Mouse (Mus musculus): Measurements from ENCODE around the gene Calm5. TPM values are rescaled to one million over a fixed set of nuclear protein-coding genes. Genes with fewer than 3 reads are reported as not detected.

The Calm5 gene
- polyA plus RNA-seq, 1 experiment from 2014 or later: not detected

- Histone ChIP-seq H3K27me3 (ENCODE audit: insufficient read depth, low read length) (no peaks in the 10 kb centered on the region), H3K36me3 (ENCODE audit: insufficient read depth) (no peaks in the 10 kb centered on the region), H3K27ac (ENCODE audit: low read depth) (no peak overlapping the region), H3K9me3 (ENCODE audit: low read depth, low read length) (no peaks in the 10 kb centered on the region), H3K4me3 (ENCODE audit: low read depth, low read length) (no peak overlapping the region), H3K4me1 (ENCODE audit: insufficient read depth) (no peaks in the 10 kb centered on the region), H3K9ac (no peak overlapping the region), H3K4me2 (no peak overlapping the region)
- ATAC-seq (ENCODE audit: insufficient read depth): no peak
- WGBS: 70% methylated on average over 1 of the region's 1 CpGs
- no peak for TF ChIP-seq CTCF (IDR thresholded peaks at IDR 0.05; ENCODE audit: low read depth)
- DNase-seq: no peak
Measured at GRCm38 (mm10) chr13:3850330-3850729, 3.6 kb upstream of the Calm5 start.

GRCm38 (mm10) chr13:3854856-3855255 lies 883 bp downstream of the Calm5 start:
- H3K27ac ChIP-seq (ENCODE audit: low read depth): no peak overlapping the region
- TF ChIP-seq CTCF (IDR thresholded peaks at IDR 0.05; ENCODE audit: low read depth): no peak
- H3K4me1 ChIP-seq (ENCODE audit: insufficient read depth): no peaks in the 10 kb centered on the region
- H3K27me3 ChIP-seq (ENCODE audit: insufficient read depth, low read length): no peaks in the 10 kb centered on the region
- no peaks in the 10 kb centered on the region for H3K9me3 ChIP-seq (ENCODE audit: low read depth, low read length)
- ATAC-seq (ENCODE audit: insufficient read depth) (no peak), DNase-seq (no peak)
- WGBS: 86% methylated on average over 2 of the region's 2 CpGs
- H3K4me3 ChIP-seq (ENCODE audit: low read depth, low read length): no peak overlapping the region
- H3K4me2 ChIP-seq: no peak overlapping the region
- no peaks in the 10 kb centered on the region for H3K36me3 ChIP-seq (ENCODE audit: insufficient read depth)
- no peak overlapping the region for H3K9ac ChIP-seq

GRCm38 (mm10) chr13:3856252-3856651 lies 2.3 kb downstream of the Calm5 start:
- no peaks in the 10 kb centered on the region for H3K4me1 ChIP-seq (ENCODE audit: insufficient read depth)
- no peak overlapping the region for H3K4me3 ChIP-seq (ENCODE audit: low read depth, low read length)
- H3K36me3 ChIP-seq (ENCODE audit: insufficient read depth): no peaks in the 10 kb centered on the region
- no peak overlapping the region for H3K9ac ChIP-seq
- TF ChIP-seq CTCF (IDR thresholded peaks at IDR 0.05; ENCODE audit: low read depth): no peak
- H3K27ac ChIP-seq (ENCODE audit: low read depth): no peak overlapping the region
- no peak overlapping the region for H3K4me2 ChIP-seq
- no peak for ATAC-seq (ENCODE audit: insufficient read depth)
- WGBS: 76% methylated on average over 1 of the region's 1 CpGs
- no peaks in the 10 kb centered on the region for H3K9me3 ChIP-seq (ENCODE audit: low read depth, low read length)
- H3K27me3 ChIP-seq (ENCODE audit: insufficient read depth, low read length): no peaks in the 10 kb centered on the region
- DNase-seq: no peak

GRCm38 (mm10) chr13:3861251-3861650 lies 7.3 kb downstream of the Calm5 start:
- 83% methylated on average over 8 of the region's 8 CpGs for WGBS
- Histone ChIP-seq H3K4me1 (ENCODE audit: insufficient read depth) (no peaks in the 10 kb centered on the region), H3K36me3 (ENCODE audit: insufficient read depth) (no peaks in the 10 kb centered on the region), H3K4me2 (no peak overlapping the region), H3K27ac (ENCODE audit: low read depth) (no peak overlapping the region), H3K27me3 (ENCODE audit: insufficient read depth, low read length) (no peaks in the 10 kb centered on the region), H3K9me3 (ENCODE audit: low read depth, low read length) (no peaks in the 10 kb centered on the region), H3K9ac (no peak overlapping the region), H3K4me3 (ENCODE audit: low read depth, low read length) (no peak overlapping the region)
- no peak for TF ChIP-seq CTCF (IDR thresholded peaks at IDR 0.05; ENCODE audit: low read depth)
- ATAC-seq (ENCODE audit: insufficient read depth) (0 out of 2 replicates have a peak, but pooled peaks have one; percentile 14), DNase-seq (no peak)

GRCm38 (mm10) chr13:3862325-3862724 lies 8.4 kb downstream of the Calm5 start:
- WGBS: 75% methylated on average over 3 of the region's 3 CpGs

GRCm38 (mm10) chr13:3862922-3863580 lies 9.1 kb downstream of the Calm5 start:
- Histone ChIP-seq H3K4me3 (ENCODE audit: low read depth, low read length) (no peak overlapping the region), H3K4me2 (no peak overlapping the region), H3K27me3 (ENCODE audit: insufficient read depth, low read length) (no peaks in the 10 kb centered on the region), H3K27ac (ENCODE audit: low read depth) (no peak overlapping the region), H3K4me1 (ENCODE audit: insufficient read depth) (no peaks in the 10 kb centered on the region), H3K36me3 (ENCODE audit: insufficient read depth) (no peaks in the 10 kb centered on the region), H3K9ac (no peak overlapping the region), H3K9me3 (ENCODE audit: low read depth, low read length) (no peaks in the 10 kb centered on the region)
- ATAC-seq (ENCODE audit: insufficient read depth): no peak
- no peak for TF ChIP-seq CTCF (IDR thresholded peaks at IDR 0.05; ENCODE audit: low read depth)
- WGBS: 85% methylated on average over 10 of the region's 10 CpGs
- DNase-seq: no peak

More at GRCm38 (mm10) chr13:3862325-3862724, 8.4 kb downstream of the Calm5 start:
- Histone ChIP-seq H3K9me3 (ENCODE audit: low read depth, low read length) (no peaks in the 10 kb centered on the region), H3K36me3 (ENCODE audit: insufficient read depth) (no peaks in the 10 kb centered on the region), H3K4me3 (ENCODE audit: low read depth, low read length) (no peak overlapping the region), H3K9ac (no peak overlapping the region), H3K4me2 (no peak overlapping the region), H3K4me1 (ENCODE audit: insufficient read depth) (no peaks in the 10 kb centered on the region), H3K27me3 (ENCODE audit: insufficient read depth, low read length) (no peaks in the 10 kb centered on the region), H3K27ac (ENCODE audit: low read depth) (no peak overlapping the region)
- TF ChIP-seq CTCF (IDR thresholded peaks at IDR 0.05; ENCODE audit: low read depth): no peak
- ATAC-seq (ENCODE audit: insufficient read depth) (no peak), DNase-seq (no peak)

GRCm38 (mm10) chr13:3865648-3866354 lies 11.8 kb downstream of the Calm5 start:
- Histone ChIP-seq H3K4me3 (ENCODE audit: low read depth, low read length) (no peak overlapping the region), H3K4me2 (no peak overlapping the region), H3K9me3 (ENCODE audit: low read depth, low read length) (no peaks in the 10 kb centered on the region), H3K4me1 (ENCODE audit: insufficient read depth) (no peaks in the 10 kb centered on the region), H3K27ac (ENCODE audit: low read depth) (peak overlapping the region; percentile 27; the same call in 1 of the 2 replicates), H3K9ac (no peak overlapping the region), H3K36me3 (ENCODE audit: insufficient read depth) (no peaks in the 10 kb centered on the region), H3K27me3 (ENCODE audit: insufficient read depth, low read length) (no peaks in the 10 kb centered on the region)
- 71% methylated on average over 14 of the region's 14 CpGs for WGBS
- TF ChIP-seq CTCF (IDR thresholded peaks at IDR 0.05; ENCODE audit: low read depth): no peak
- DNase-seq: no peak
- peak; percentile 15; the same call in 1 of the 2 replicates for ATAC-seq (ENCODE audit: insufficient read depth)

All from lung, embryonic 14.5 days (tissue).